Mouse (Mus musculus) CH12.LX (cell line): ENCODE data around the gene Galnt17. TPM values are rescaled to one million over a fixed set of nuclear protein-coding genes. Genes with fewer than 3 reads are reported as not detected.

Experiments used
- DNase-seq: peaks from one replicate; pipeline ENCODE4 v3.0.0-alpha.2; 2013; ENCODE audit errors: extremely low read depth
- H3K27ac ChIP-seq: 2 replicates; pipeline ENCODE4 v1.5.1; 2012; ENCODE audit warnings: low read depth, mild to moderate bottlenecking, control low read depth, moderate library complexity; ENCODE audit not compliant: insufficient read depth
- H3K27me3 ChIP-seq: replicated peaks from 2 replicates; pipeline ENCODE3; 2012; ENCODE audit warnings: inconsistent platforms
- H3K36me3 ChIP-seq, 2 experiments: replicated peaks in 1 of 2; 2 replicates each; pipeline versions ENCODE3 to v1.6.1; 2012; ENCODE audit warnings: inconsistent platforms in 1 of 2, low read length in 1 of 2, mild to moderate bottlenecking in 1 of 2, mixed read lengths in 1 of 2, moderate library complexity in 1 of 2; ENCODE audit not compliant: control insufficient read depth in 1 of 2, insufficient read depth in 1 of 2
- H3K4me1 ChIP-seq, 2 experiments: 2 replicates each; pipeline ENCODE4 v1.6.1; 2012; ENCODE audit warnings: inconsistent platforms in 1 of 2, moderate library complexity in 1 of 2; ENCODE audit not compliant: insufficient read depth in 2 of 2, control insufficient read depth in 1 of 2
- H3K4me2 ChIP-seq: 2 replicates; pipeline ENCODE4 v1.6.1; 2012; ENCODE audit warnings: low read depth, mild to moderate bottlenecking, control low read depth; ENCODE audit not compliant: poor library complexity, insufficient read depth, severe bottlenecking
- H3K4me3 ChIP-seq, 3 experiments: fragments of 150-350 bp in 1 of 3; sonication (generic) in 1 of 3; replicated peaks in 1 of 3; 2 replicates each; pipeline versions ENCODE3 to v1.5.1; 2011 to 2012; ENCODE audit warnings: low read depth in 2 of 3, low read length in 2 of 3, mild to moderate bottlenecking in 2 of 3, moderate library complexity in 2 of 3, control low read depth in 1 of 3, improper control_type of control experiment in 1 of 3, inconsistent platforms in 1 of 3, mixed read lengths in 1 of 3; ENCODE audit not compliant: poor library complexity in 1 of 3
- H3K79me2 ChIP-seq: replicated peaks from 2 replicates; pipeline ENCODE4 v1.6.1; 2012; ENCODE audit warnings: mild to moderate bottlenecking, moderate library complexity; ENCODE audit not compliant: control insufficient read depth, poor library complexity, insufficient read depth, severe bottlenecking; ENCODE audit errors: extremely low read depth
- H3K9ac ChIP-seq: 2 replicates; pipeline ENCODE4 v1.6.1; 2012; ENCODE audit warnings: low read depth, mild to moderate bottlenecking, control low read depth, moderate library complexity; ENCODE audit not compliant: insufficient read depth
- H3K9me3 ChIP-seq: replicated peaks from 2 replicates; pipeline ENCODE3; 2012; ENCODE audit warnings: low read length, inconsistent platforms, mixed read lengths
- BHLHE40 ChIP-seq: IDR thresholded peaks from 2 replicates; pipeline ENCODE4 v1.6.1; 2011; ENCODE audit warnings: mild to moderate bottlenecking, low read depth, low read length, improper control_type of control experiment
- CHD1 ChIP-seq: IDR thresholded peaks from 2 replicates; pipeline ENCODE4 v1.6.1; 2012; ENCODE audit warnings: low read depth, low read length, improper control_type of control experiment, inconsistent platforms
- CHD2 ChIP-seq: IDR thresholded peaks from 2 replicates; pipeline ENCODE4 v1.6.1; 2011; ENCODE audit warnings: low read length, improper control_type of control experiment
- CTCF ChIP-seq, 2 experiments: IDR thresholded peaks in 1 of 2; conservative IDR thresholded peaks in 1 of 2; 2 replicates each; pipeline ENCODE4 v1.5.1; 2011 to 2012; ENCODE audit warnings: low read depth in 2 of 2, low read length in 2 of 2, improper control_type of control experiment in 1 of 2, inconsistent platforms in 1 of 2, mild to moderate bottlenecking in 1 of 2, moderate library complexity in 1 of 2
- E2F4 ChIP-seq: IDR thresholded peaks from 2 replicates; pipeline ENCODE4 v1.6.1; 2011; ENCODE audit warnings: low read depth, low read length, improper control_type of control experiment; ENCODE audit not compliant: insufficient replicate concordance
- ELF1 ChIP-seq: IDR thresholded peaks from 2 replicates; pipeline ENCODE4 v1.6.1; 2014; ENCODE audit warnings: low read depth, mild to moderate bottlenecking, inconsistent platforms, low read length, improper control_type of control experiment
- EP300 ChIP-seq: IDR thresholded peaks from 2 replicates; pipeline ENCODE4 v1.6.1; 2011; ENCODE audit warnings: low read length, improper control_type of control experiment
- HCFC1 ChIP-seq: IDR thresholded peaks from 2 replicates; pipeline ENCODE4 v1.6.1; 2012; ENCODE audit warnings: low read depth, mild to moderate bottlenecking, inconsistent platforms, low read length, improper control_type of control experiment
- IRF4 ChIP-seq: IDR thresholded peaks from 2 replicates; pipeline ENCODE4 v1.6.1; 2014; ENCODE audit warnings: low read depth, mild to moderate bottlenecking, inconsistent platforms, low read length, improper control_type of control experiment
- JUND ChIP-seq: conservative IDR thresholded peaks from 2 replicates; pipeline ENCODE4 v1.6.1; 2011; ENCODE audit warnings: low read depth, low read length, improper control_type of control experiment
- KAT2A ChIP-seq: IDR thresholded peaks from 2 replicates; pipeline ENCODE4 v1.6.1; 2012; ENCODE audit warnings: low read length, improper control_type of control experiment, inconsistent platforms; ENCODE audit not compliant: insufficient replicate concordance
- MAFK ChIP-seq: IDR thresholded peaks from 2 replicates; pipeline ENCODE4 v1.6.1; 2011; ENCODE audit warnings: low read length, improper control_type of control experiment; ENCODE audit not compliant: insufficient replicate concordance
- MEF2A ChIP-seq: IDR thresholded peaks from 2 replicates; pipeline ENCODE4 v1.6.1; 2014; ENCODE audit warnings: low read depth, mild to moderate bottlenecking, inconsistent platforms, low read length, improper control_type of control experiment, borderline replicate concordance
- MXI1 ChIP-seq: IDR thresholded peaks from 2 replicates; pipeline ENCODE4 v1.6.1; 2011; ENCODE audit warnings: mild to moderate bottlenecking, low read depth, low read length, improper control_type of control experiment
- MYC ChIP-seq: IDR thresholded peaks from 2 replicates; pipeline ENCODE4 v1.6.1; 2011; ENCODE audit warnings: low read depth, mild to moderate bottlenecking, improper control_type of control experiment, low read length
- POLR2A ChIP-seq: IDR thresholded peaks from 2 replicates; pipeline ENCODE4 v1.6.1; 2011; ENCODE audit warnings: low read depth, mild to moderate bottlenecking, improper control_type of control experiment, low read length
- POLR2AphosphoS2 ChIP-seq: IDR thresholded peaks from 2 replicates; pipeline ENCODE4 v1.6.1; 2011; ENCODE audit warnings: low read depth, low read length, improper control_type of control experiment
- RAD21 ChIP-seq: IDR thresholded peaks from 2 replicates; pipeline ENCODE4 v1.6.1; 2011; ENCODE audit warnings: low read depth, mild to moderate bottlenecking, low read length, improper control_type of control experiment, moderate library complexity
- RCOR1 ChIP-seq: conservative IDR thresholded peaks from 2 replicates; pipeline ENCODE4 v1.6.1; 2012; ENCODE audit warnings: low read depth, mild to moderate bottlenecking, inconsistent platforms, low read length, improper control_type of control experiment
- SIN3A ChIP-seq: IDR thresholded peaks from 2 replicates; pipeline ENCODE4 v1.6.1; 2012; ENCODE audit warnings: low read length, improper control_type of control experiment, inconsistent platforms
- SMC3 ChIP-seq: IDR thresholded peaks from 2 replicates; pipeline ENCODE4 v1.6.1; 2011; ENCODE audit warnings: low read depth, low read length, improper control_type of control experiment
- TCF12 ChIP-seq: IDR thresholded peaks from 2 replicates; pipeline ENCODE4 v1.6.1; 2014; ENCODE audit warnings: low read depth, mild to moderate bottlenecking, inconsistent platforms, low read length, improper control_type of control experiment
- dilution Hi-C: fragments of 300-500 bp; cut with MboI; formaldehyde crosslinking; loops from 2 replicates; pipeline ENCODE4 v1.14.3; 2020; ENCODE audit warnings: low sequenced_read_pairs; ENCODE audit not compliant: extremely low pct_unique_long_range_greater_than_20kb, extremely low pct_ligation_motif_present
- in situ Hi-C: fragments of 300-500 bp; cut with MboI; formaldehyde crosslinking; loops from 3 replicates; pipeline ENCODE4 v1.14.3; 2019; ENCODE audit warnings: low sequenced_read_pairs, low pct_ligation_motif_present, low pct_unique_long_range_greater_than_20kb, mixed read lengths
- polyA plus RNA-seq: library from polyadenylated mRNA; unstranded; fragments of >175 nt; gene quantifications from 2 replicates; pipeline ENCODE4 v1.2.1, GENCODE M21; 2012; ENCODE audit warnings: low read depth; ENCODE audit not compliant: insufficient read length
- total RNA-seq, 2 experiments: library from RNA; depleted of rRNA; stranded (reverse); fragments of 300-350 nt in 1 of 2; fragments of >200 nt in 1 of 2; gene quantifications; 2 replicates each; pipeline ENCODE4 v1.2.3; 2012 to 2014

The Galnt17 gene
- total and polyA plus RNA-seq, 3 experiments, result 0.09 TPM; not detected in 2

- Histone ChIP-seq H3K4me2 (no peak overlapping the region), H3K4me1 (no peaks in the 10 kb centered on the region), H3K9ac (no peak overlapping the region), H3K36me3 (no peaks in the 10 kb centered on the region), H3K79me2 (no peaks in the 10 kb centered on the region), H3K9me3 (peaks cover 59% of the 10 kb centered on the region), H3K27ac (no peak overlapping the region), H3K27me3 (no peaks in the 10 kb centered on the region), H3K4me3 (no peak overlapping the region)
- TF ChIP-seq IRF4 (no peak), CHD2 (no peak), E2F4 (no peak), POLR2AphosphoS2 (no peak), MAFK (no peak), CTCF (conservative IDR thresholded peaks at IDR 0.05 in 1 of 2, IDR thresholded peaks at IDR 0.05 in 1 of 2; ENCODE audit: low read depth in 2 of 2, low read length in 2 of 2) (no peak), BHLHE40 (no peak), JUND (no peak), KAT2A (no peak), ELF1 (no peak), RAD21 (no peak), EP300 (no peak), SMC3 (no peak), TCF12 (no peak)
- dilution Hi-C loops, result no loop called here
- no peak for DNase-seq
- in situ Hi-C loops, result no loop called here
Measured at GRCm38 (mm10) chr5:131065174-131065573, 243.1 kb downstream of the Galnt17 start.

GRCm38 (mm10) chr5:131048505-131048904, 259.8 kb downstream of the Galnt17 start:
- Histone ChIP-seq H3K27ac (no peak overlapping the region), H3K4me2 (no peak overlapping the region), H3K36me3 (no peaks in the 10 kb centered on the region), H3K27me3 (no peaks in the 10 kb centered on the region), H3K9ac (no peak overlapping the region), H3K9me3 (peaks cover 27% of the 10 kb centered on the region), H3K79me2 (no peaks in the 10 kb centered on the region), H3K4me1 (no peaks in the 10 kb centered on the region), H3K4me3 (no peak overlapping the region)
- DNase-seq, result no peak
- dilution Hi-C loops, result no loop called here
- in situ Hi-C loops, result no loop called here
- TF ChIP-seq RCOR1, result no peak
- no peak for TF ChIP-seq POLR2A
- no peak for TF ChIP-seq MYC
- TF ChIP-seq POLR2AphosphoS2, result no peak
- TF ChIP-seq E2F4, result no peak
- no peak for TF ChIP-seq BHLHE40
- no peak for TF ChIP-seq MEF2A
- TF ChIP-seq MAFK, result no peak
- no peak for TF ChIP-seq CHD1
- TF ChIP-seq KAT2A, result no peak
- TF ChIP-seq HCFC1, result no peak
- no peak for TF ChIP-seq MXI1
- TF ChIP-seq SIN3A, result no peak
